Mouse (Mus musculus) cortical plate, adult 2 months (tissue): ENCODE measurements at regions not wholly inside any gene's neighbourhood (a gene's known extent, or its start where the extent isn't known, plus 50 kb on each side); places are given as distances from the start of the nearest gene placed in this dataset.

Experiments used
- H3K27ac ChIP-seq: fragments of 200-500 bp; 2 replicates; pipeline ENCODE4 v1.5.1; 2012; ENCODE audit warnings: low read length, control low read depth, inconsistent platforms; ENCODE audit not compliant: insufficient read depth
- H3K4me1 ChIP-seq: fragments of 200-500 bp; 2 replicates; pipeline ENCODE4 v1.6.1; 2011; ENCODE audit warnings: low read length; ENCODE audit not compliant: control insufficient read depth, insufficient read depth
- H3K4me3 ChIP-seq: fragments of 200-500 bp; 2 replicates; pipeline ENCODE4 v1.5.1; 2011; ENCODE audit warnings: mild to moderate bottlenecking, low read length, control low read depth; ENCODE audit not compliant: insufficient read depth
- CTCF ChIP-seq: fragments of 200-500 bp; IDR thresholded peaks from 2 replicates; pipeline ENCODE4 v1.5.1; 2011; ENCODE audit warnings: mild to moderate bottlenecking, control low read depth, low read length; ENCODE audit not compliant: insufficient read depth; ENCODE audit errors: extremely low read depth
- POLR2A ChIP-seq: fragments of 200-500 bp; IDR thresholded peaks from 2 replicates; pipeline ENCODE4 v1.6.1; 2011; ENCODE audit warnings: mild to moderate bottlenecking, low read length, control low read depth; ENCODE audit not compliant: insufficient read depth; ENCODE audit errors: extremely low read depth

DNA sequence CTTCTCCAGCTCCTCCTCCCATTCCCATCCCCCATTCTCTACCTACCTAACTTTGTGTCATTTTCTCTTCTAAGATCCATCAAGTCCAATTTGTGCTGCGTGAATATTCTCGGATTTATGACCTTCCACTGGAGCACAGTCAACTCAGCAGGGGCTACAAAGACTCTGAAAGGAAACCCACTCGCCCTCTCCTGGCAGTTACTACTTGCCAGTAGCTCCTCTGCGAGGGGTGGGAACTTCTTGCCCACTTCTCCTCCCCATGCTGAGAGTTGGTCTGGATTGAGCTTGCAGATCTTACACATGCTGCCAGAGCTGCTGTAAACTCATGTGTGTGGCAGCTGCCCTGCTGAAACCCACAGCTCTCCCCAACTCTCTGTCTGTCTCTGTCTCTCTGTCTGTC lies 57.1 kb upstream of the Rad23b start:
- no peak overlapping the region for H3K27ac ChIP-seq
- no peak for TF ChIP-seq POLR2A
- TF ChIP-seq CTCF, result no peak
- H3K4me1 ChIP-seq, result no peaks in the 10 kb centered on the region; the same call in 1 of the 2 replicates
- no peak overlapping the region for H3K4me3 ChIP-seq

DNA sequence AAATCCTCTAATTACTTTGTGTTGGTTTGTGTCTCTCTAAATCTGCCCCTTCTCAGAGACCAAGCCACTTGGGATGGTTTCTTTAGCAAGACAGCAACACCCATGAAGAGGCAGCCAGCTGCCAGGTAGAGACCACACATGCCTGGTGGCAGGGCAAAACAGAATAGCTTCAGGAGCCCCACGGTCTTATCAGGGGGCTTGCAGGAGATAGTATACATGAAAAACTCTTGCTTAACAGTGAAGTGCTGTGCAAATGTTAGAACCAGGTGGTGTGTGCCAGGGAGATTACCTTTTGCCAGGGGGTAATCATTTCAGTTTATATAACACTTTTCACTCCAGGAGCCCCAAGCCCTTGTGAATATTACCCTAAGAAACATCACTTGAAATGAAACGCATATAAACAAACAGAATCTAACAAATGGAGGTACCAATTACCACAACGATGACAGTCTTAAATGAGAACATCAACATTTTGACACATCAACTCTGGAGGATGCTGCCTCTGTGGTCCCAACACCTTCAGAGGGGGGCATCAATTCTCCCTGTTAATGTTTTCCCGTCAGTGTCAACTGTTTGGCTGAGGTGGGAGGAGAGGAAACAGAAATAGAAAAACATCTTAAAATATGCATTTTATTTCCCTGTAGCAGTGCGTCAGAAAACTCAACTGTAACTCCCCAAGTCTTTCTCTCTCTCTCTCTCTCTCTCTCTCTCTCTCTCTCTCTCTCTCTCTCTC lies 56.3 kb upstream of the Rad23b start:
- Histone ChIP-seq H3K4me3 (no peak overlapping the region; the same call in 1 of the 2 replicates), H3K27ac (no peak overlapping the region), H3K4me1 (no peaks in the 10 kb centered on the region; the same call in 1 of the 2 replicates)
- TF ChIP-seq POLR2A (no peak), CTCF (no peak)

DNA sequence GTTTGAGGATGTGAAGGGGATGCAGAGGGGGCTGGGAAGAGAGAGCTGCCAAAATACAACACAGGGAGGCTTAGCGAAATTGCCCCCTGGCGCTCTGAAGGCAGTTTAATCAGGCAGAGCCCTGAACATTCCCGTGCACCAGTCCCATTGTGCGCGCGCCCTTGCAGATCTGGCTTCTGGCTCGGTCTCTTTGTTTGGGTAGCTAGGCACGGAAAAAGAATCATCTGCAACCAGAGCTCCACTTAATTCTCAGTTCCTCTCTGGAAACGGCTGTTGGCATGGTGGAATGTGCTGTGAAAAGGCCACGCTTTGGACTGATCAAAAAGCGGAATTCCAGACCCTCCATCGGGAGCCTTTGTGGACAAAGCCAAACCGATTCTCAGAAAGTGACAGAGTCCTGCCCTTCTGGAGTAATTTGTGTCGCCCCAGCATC lies 55.6 kb upstream of the Rad23b start:
- no peak overlapping the region for H3K27ac ChIP-seq
- peak overlapping the region; percentile 34 for H3K4me3 ChIP-seq
- H3K4me1 ChIP-seq, result no peaks in the 10 kb centered on the region; the same call in 1 of the 2 replicates

DNA sequence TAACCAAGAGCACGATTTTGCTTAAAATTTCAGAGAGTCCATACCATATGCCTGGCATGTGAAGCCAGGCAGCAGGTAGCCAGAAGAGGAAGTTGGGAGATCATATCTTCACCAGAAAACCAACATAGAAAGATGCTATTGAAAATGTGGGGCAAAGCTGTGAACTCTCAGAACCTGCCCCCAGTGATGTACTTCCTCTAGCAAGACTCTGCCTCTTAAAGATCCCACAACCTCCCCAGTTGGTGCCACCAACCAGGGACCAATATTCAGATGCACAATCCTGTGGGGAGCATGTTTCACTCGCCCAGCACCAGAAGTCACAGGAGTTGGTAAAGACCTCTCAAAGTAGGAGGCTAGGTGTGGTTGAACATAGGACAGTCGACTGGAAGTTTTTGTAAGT lies 52.0 kb upstream of the Rad23b start:
- no peak overlapping the region for H3K4me3 ChIP-seq
- TF ChIP-seq CTCF, result no peak
- no peak for TF ChIP-seq POLR2A
- H3K27ac ChIP-seq, result no peak overlapping the region
- no peaks in the 10 kb centered on the region; the same call in 1 of the 2 replicates for H3K4me1 ChIP-seq

More for the DNA sequence above, 55.6 kb upstream of the Rad23b start:
- TF ChIP-seq POLR2A (no peak), CTCF (no peak)
